Mouse (Mus musculus) liver, postnatal 0 days (tissue): ENCODE measurements at regions not wholly inside any gene's neighbourhood (a gene's known extent, or its start where the extent isn't known, plus 50 kb on each side); places are given as distances from the start of the nearest gene placed in this dataset.

Source experiments
- CTCF ChIP-seq: sonication (generic); IDR thresholded peaks from 2 replicates; pipeline ENCODE4 v1.5.1; 2016; ENCODE audit warnings: antibody characterized with exemption, low read depth
- EP300 ChIP-seq: IDR thresholded peaks from 2 replicates; pipeline ENCODE4 v1.6.1; 2016; ENCODE audit warnings: antibody characterized with exemption, low read depth, mild to moderate bottlenecking

DNA sequence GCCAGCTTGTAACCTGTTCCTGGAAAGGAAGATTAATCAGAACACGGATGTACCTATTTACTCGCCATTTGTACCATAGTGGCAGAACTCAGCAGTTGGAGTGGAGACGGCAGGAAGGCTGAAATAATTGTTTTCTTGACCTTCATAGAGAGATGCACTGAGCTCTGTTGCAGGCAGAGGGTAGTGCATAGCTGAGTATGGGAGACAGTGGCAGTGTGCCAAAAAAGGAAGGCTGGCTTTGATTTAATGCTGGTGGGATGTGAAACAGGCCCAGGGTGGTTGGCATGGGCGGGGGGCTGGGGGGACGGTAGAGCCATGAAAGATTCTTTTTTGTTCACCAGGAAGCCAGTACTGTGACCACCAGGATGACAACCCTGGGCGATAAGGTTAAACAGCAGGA, 235.3 kb upstream of the Slc30a5 start:
- 0 out of 2 replicates have a peak, but pooled peaks have one; percentile 10 for TF ChIP-seq CTCF
- no peak for TF ChIP-seq EP300
